Mouse (Mus musculus): ENCODE data around the gene Tktl1.
"Not testable (repeated sequence)": the region's sequence is repeated elsewhere in the genome, so short reads cannot be mapped to it uniquely, and the experiment has no call there.

Tktl1 gene

DNA sequence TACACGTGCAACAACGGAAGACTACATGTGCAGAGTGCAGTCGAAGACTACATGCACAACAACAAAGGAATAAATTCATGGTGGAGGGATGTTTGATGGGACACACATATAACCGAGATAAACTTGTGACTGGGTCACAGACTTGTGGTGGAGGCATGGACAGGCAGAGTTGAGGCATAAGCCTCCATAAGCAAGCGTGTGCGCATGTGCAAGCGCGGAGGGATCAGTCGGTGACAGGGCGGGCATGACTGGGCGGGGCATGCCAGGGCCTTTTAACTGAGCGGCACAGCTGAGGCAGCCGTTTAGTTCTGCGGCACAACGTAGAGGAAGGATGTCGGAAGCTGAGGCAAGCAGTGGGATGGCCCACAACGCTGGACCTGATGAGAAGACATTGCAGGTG, at the start of gene Tktl1:
TSS of gene Tktl1 (plus strand) at position 301 of the 400 bp plus-strand sequence.
- DNase-seq (ENCODE audit: low spot score): no peak

- DNase-seq (ENCODE audit: low spot score): not testable (repeated sequence)
Measured at GRCm38 (mm10) chrX:74135263-74135662, 41.8 kb upstream of the Tktl1 start, which contains the start of gene Mecp2. Mecp2 (minus strand) TSS chrX:74135363.

DNA sequence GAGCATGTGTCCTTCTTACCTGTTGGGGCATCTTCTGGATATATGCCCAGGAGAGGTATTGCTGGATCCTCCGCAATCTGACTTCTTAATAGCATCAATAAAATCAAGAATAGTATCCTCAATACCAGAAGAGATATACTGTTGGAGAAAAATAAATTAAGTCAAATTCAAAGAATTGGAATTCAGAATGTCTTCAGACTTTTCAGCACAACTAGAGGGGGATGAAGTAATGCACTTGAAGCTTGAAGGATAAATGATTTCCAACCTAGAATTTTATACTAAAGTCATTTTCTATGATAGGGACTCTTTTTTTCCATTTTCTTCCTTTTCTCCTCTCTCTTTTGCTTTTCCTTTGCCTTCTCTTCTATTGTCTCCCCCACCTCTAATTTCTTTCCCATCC, 9.3 kb upstream of the Tktl1 start, which contains the start of gene Tex28:
TSS of gene Tex28 (minus strand) at position 101 of the 400 bp plus-strand sequence.
- no peak for DNase-seq (ENCODE audit: low spot score)

GRCm38 (mm10) chrX:74203556-74203955, 26.5 kb downstream of the Tktl1 start:
- DNase-seq (ENCODE audit: low spot score): no peak

DNA sequence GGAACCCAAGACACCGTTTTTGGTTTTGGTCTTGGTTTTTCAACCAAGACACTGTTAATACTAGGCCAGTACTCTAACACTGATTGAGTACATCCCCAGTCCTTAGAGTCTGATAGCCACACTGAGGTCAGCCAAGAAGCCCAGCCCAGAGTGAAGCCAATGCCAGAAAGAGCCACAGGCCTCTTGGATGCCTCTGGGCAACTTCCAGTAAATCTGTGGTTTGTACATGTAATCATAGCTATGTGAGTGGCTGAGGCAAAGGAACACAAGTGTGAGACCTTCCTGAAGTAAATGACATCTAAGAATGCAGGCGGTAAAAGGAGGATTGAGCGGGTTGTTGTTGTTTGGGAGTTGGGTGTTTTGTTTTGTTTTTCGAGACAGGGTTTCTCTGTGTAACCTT, 41.4 kb downstream of the Tktl1 start:
- no peak for DNase-seq (ENCODE audit: low spot score)

GRCm38 (mm10) chrX:74219449-74219848, 42.4 kb downstream of the Tktl1 start:
- no peak for DNase-seq (ENCODE audit: low spot score)

- not testable (repeated sequence) for DNase-seq (ENCODE audit: low spot score)
Measured at GRCm38 (mm10) chrX:74220099-74220498, 43.0 kb downstream of the Tktl1 start.

DNA sequence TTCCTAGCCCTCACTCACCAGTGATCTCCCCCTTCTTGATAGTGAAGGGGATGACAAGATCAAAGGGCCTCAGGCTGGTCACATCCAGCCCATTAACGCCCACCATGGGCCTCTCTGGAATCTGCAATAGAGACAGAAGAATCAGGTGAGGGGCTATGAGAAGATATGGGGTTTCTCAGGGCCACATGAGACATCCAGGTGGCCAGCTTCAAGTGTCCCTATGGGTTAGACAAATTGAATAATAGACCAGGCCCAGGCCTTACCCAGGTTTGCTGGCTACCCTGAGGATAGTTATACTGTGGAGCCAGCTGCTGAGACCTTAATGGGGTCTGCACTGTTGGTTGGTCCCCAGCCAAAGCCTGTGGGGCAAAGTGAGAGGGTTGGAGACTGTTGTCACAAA, 53.0 kb downstream of the Tktl1 start:
- DNase-seq (ENCODE audit: low spot score): no peak

- DNase-seq (ENCODE audit: low spot score): no peak
Measured at GRCm38 (mm10) chrX:74233196-74233595, 56.1 kb downstream of the Tktl1 start.

- DNase-seq (ENCODE audit: low spot score): no peak
Measured at GRCm38 (mm10) chrX:74240332-74240731, 63.3 kb downstream of the Tktl1 start.

DNA sequence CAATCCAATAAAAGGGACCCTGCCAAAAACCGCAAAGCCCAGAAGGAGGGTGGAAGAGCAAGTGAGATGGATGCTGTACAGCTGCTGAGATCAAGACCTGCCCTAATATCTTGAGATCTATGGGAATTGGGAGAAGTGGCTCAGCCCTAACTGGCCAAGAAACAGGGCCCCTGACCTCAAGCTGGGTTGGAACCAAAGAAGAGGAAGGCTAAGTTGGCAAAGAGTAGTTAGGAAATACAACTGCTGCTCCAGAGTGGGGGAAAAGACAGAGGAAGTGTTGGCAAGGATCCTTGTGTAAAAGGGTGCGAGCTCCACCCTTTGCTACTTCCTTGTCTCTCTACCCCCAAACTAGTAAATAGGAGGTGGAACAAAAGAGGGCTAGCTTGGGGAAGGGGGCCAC, 66.3 kb downstream of the Tktl1 start:
- no peak for DNase-seq (ENCODE audit: low spot score)

DNA sequence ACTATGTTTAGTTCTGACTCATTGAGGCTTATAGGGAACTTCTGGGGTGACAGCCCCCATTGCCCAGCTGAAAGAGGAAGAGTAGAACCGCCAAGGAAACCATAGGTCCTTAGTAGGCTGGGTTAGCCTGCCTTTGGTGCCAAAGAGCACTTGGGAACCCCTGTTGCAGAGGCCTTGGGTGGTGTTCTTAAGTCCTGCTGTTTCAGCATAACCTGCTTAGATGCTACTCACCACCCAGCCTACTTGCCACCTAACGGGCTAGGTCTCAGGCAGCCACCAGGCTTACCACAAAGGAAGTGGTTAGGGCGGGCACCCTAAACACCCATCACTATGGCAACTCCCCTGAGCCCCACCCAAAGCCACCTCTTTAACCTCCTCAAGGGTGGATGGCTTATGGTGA, 66.7 kb downstream of the Tktl1 start:
- DNase-seq (ENCODE audit: low spot score): no peak

DNA sequence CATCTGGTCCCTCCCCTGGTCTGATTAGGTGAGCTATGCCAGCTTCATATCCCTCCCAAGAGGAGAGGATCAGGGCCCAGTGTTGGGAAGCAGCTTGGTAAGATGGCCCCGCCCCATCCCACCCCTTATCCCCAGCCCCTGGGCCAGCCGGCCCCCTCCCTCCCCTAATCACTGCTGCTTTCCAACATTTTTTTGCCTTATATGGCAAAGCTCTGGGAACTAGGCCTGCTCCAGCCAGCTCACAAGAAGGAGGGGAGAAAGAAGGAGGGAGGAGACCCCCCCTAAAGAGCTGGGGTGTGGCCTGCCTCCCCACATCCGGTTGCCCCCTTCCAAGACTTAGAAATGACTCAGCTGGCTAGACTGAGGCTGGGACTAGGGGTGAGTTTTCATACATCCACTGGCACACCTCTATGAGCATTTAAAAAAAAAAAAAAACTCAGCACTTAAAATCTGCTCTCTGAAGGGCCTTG, 67.6 kb downstream of the Tktl1 start:
- DNase-seq (ENCODE audit: low spot score): peak; percentile 80

DNA sequence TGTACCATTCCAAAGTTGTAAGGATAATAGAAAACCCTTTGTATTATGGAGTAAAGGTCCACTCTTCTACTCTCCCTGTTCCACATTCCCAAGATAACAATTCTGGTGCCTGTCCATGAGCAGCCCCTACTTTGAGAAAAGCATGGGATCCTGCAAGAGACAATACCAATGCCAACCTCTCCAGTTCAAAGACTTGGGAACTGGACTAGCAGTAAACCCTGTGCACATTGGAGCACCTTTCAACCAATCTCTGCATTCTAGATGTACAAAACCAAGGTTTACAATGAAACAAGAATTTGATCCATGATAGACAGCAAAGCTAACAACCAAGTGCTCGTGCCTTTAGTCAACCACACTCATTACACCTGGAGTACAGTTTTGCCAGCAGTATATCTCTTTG, 68.0 kb downstream of the Tktl1 start:
- DNase-seq (ENCODE audit: low spot score): no peak

DNA sequence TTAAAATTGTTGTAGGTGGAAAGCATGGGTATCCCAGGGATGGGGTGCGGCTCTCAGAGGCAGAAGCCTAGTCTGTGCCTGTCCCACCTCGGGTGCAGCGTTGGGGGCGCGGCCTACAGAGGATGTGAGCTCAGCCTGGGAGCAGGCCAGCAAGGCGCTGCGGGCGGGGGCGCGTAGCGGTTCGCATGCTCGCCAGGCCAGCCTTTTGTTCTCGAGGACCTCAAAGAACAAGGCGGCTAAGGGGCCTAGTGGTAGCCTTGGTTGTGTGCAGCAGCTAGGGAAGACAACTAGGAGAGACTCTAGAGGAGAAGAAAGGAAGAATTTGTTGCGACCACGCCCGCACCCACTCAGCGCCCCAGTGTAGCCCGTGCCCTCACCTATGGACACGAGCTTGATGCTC, 68.6 kb downstream of the Tktl1 start:
- DNase-seq (ENCODE audit: low spot score): peak; percentile 73

DNA sequence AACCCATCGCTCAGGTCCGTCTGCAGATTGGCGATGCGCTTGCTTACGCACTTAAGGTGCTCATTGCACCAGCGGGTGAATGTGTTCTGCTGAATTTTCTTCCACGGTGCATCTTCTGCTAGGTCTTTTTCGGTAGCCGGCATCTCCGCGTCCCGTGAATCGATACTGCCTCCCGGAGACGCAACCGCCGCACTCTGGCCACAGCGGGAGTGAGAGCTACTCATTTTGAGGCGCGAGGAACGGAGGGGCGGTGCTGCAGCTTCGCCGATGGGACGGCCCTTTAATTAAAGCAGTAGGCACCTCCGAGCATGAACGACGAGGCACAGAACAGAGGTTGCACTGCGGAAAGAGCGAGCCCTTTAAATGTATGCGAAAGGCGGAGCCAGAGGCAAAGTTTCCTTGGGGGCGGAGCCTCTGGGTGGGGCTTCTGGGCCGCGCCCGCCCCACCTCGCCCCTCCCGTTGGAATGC, 69.2 kb downstream of the Tktl1 start:
- peak; percentile 93 for DNase-seq (ENCODE audit: low spot score)

- no peak for DNase-seq (ENCODE audit: low spot score)
Measured at GRCm38 (mm10) chrX:74246693-74247092, 69.6 kb downstream of the Tktl1 start.

GRCm38 (mm10) chrX:74248651-74249050, 71.6 kb downstream of the Tktl1 start:
- peak; percentile 78 for DNase-seq (ENCODE audit: low spot score)

DNA sequence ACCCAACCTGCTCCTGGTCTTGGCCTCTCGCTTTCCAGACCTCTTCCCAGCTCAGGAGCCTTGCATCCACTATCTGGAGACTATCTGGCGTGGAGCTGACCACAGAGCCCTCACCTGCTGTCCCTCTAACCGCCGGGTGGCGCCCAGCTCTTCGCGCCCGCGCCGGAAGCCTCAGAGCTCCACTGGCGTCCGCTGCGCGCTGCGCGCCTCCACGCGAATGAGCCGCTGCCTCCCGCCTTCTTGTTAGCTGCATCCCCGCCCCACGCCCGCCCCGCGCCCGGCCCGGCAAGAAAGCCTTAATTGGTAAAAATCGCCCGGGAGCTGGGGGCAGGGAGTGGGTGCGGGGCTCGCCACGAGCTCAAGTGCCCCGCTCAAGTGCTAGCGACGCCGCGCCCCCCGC, 72.6 kb downstream of the Tktl1 start, which contains the start of gene Flna:
TSS of gene Flna (minus strand) at position 206 of the 400 bp plus-strand sequence.
- DNase-seq (ENCODE audit: low spot score): peak; percentile 61

DNA sequence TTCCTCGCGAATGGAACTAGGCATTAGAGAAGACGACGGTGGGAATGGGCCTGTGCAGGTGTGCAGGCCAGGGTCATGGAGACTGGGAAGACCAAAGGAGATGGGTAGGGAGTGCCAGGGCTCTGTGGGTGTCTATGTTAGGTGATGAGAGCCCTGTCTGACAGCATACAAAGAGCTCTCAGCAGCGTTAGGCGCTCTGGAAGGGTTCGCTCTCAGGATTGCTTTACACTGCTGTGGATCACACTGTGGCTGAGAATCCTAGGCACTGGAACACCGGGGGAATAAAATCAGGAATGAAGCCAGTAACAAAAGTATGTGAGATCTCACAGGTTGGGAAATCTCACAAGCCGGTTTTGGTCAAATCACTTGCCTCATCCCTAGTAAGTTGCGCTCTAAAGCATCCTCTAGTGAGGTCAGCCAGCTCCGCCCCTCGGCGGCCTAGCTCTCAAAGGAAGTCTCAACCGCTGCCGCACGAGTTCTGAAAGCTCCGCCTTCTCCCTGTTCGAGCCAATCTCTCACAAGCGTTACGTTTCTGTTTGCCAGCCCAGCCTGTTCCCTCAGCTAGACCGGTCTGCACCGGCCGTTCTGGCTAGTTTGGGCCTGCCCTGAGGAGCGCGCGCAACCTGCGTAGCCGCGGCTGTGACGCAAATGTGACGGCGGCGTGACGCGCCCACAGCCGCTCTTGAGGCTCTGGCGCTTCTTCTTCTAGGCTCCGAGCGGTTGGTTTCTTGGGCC, 77.3 kb downstream of the Tktl1 start, which contains the start of gene Emd:
TSS of gene Emd (plus strand) at position 535 of the 735 bp plus-strand sequence.
- DNase-seq (ENCODE audit: low spot score): peak; percentile 93

GRCm38 (mm10) chrX:74254888-74255565, 78.0 kb downstream of the Tktl1 start:
- peak; percentile 17 for DNase-seq (ENCODE audit: low spot score)

DNA sequence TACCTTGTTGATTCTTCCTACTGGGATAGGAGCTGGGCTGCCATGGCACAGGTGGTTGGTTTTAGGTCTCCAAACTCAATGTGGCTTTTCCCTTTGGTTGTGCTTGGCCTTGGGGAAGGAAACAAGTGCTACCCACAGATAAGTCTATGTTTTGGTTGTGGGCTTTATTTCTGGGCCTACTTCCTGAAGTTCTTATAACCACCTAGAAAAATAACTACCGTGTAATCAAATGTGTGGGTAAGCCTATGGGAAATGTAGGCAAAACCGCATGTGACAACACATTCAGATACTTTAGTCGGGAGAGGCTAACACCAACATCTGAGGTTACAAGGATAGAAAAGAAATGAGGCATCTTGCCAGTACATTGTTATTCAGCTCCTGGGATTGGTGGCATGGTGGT, 80.7 kb downstream of the Tktl1 start:
- DNase-seq (ENCODE audit: low spot score): no peak

Measured in embryo, embryonic 10.5 days (tissue).